In the genomic region with DNA sequence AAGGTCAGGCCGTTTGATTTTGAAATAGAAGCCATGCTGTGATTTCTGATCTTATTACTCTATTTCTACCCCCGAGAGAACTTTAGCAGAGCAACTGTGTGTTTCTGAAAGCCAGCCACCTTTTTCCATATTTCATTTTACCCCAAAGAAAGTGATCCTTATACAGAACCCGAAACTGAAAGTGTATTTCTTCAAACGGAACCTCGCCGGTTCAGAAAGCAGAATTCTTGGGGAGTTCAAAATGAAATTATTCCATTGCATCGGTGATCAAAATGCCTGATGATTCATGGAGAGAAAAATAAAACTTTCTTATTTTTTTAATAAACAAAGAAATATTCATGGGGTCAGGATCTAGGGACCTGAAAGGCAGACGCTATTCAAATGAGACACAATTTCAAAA, we compare ENCODE assay signal across 15 mouse cellular contexts.
DNase-seq lines count a peak whose midpoint lies in the region; TF ChIP-seq lines count a peak whose summit lies in the region.
"Had no signal": no experiment of that assay in that cellular context is flagged by ENCODE, and none has a peak within 500 bp of the region (broad histone marks: within the 10 kb centered on the region; RNA-seq: fewer than 3 reads in every experiment).

No protein-coding gene starts in this region.

- H3K9me3 ChIP-seq in CH12.LX (replicated peaks; ENCODE audit: low read length), result no peaks in the 10 kb centered on the region
- H3K9me3 ChIP-seq: heart, embryonic 13.5 days; hindbrain, embryonic 12.5 days; intestine, embryonic 15.5 days had no signal

- dilution Hi-C loops in CH12.LX (cut with MboI; ENCODE audit: extremely low pct_ligation_motif_present, extremely low pct_unique_long_range_greater_than_20kb, low sequenced_read_pairs), result no loop called here

- H3K27me3 ChIP-seq in CH12.LX (replicated peaks), result no peaks in the 10 kb centered on the region
- H3K27me3 ChIP-seq: heart, embryonic 13.5 days; hindbrain, embryonic 12.5 days; intestine, embryonic 15.5 days had no signal

- no peak for TF ChIP-seq RAD21 in CH12.LX (IDR thresholded peaks at IDR 0.05; ENCODE audit: low read depth, low read length)

- H3K4me3 ChIP-seq in gastrocnemius, adult 2 months, result peak overlapping the region; percentile 49
- peak overlapping the region in 2 of 3 experiments; percentile 20 to 26 for H3K4me3 ChIP-seq in CH12.LX (replicated peaks in 1 of 3; ENCODE audit: low read depth in 2 of 3, low read length in 2 of 3, poor library complexity in 1 of 3)
- H3K4me3 ChIP-seq: heart, embryonic 13.5 days; hindbrain, embryonic 12.5 days; intestine, embryonic 15.5 days had no signal

- in situ Hi-C loops in CH12.LX (cut with MboI; ENCODE audit: low pct_ligation_motif_present, low pct_unique_long_range_greater_than_20kb, low sequenced_read_pairs), result no loop called here

- no peak for TF ChIP-seq CTCF in gastrocnemius, adult 2 months (IDR thresholded peaks at IDR 0.05)
- TF ChIP-seq CTCF in CH12.LX (conservative IDR thresholded peaks at IDR 0.05 in 1 of 2, IDR thresholded peaks at IDR 0.05 in 1 of 2; ENCODE audit: low read depth in 2 of 2, low read length in 2 of 2), result no peak

- no peaks in the 10 kb centered on the region for H3K79me2 ChIP-seq in CH12.LX (replicated peaks; ENCODE audit: control insufficient read depth, extremely low read depth, insufficient read depth, poor library complexity, severe bottlenecking)

- intact Hi-C loops in gastrocnemius, adult 2 months (cut with DNase I), result no loop called here

- peak overlapping the region; percentile 68 for H3K27ac ChIP-seq in gastrocnemius, adult 2 months
- H3K27ac ChIP-seq in CH12.LX (ENCODE audit: insufficient read depth, low read depth), result no peak overlapping the region
- H3K27ac ChIP-seq: heart, embryonic 13.5 days; hindbrain, embryonic 12.5 days; intestine, embryonic 15.5 days had no signal

- TF ChIP-seq EP300 in CH12.LX (IDR thresholded peaks at IDR 0.05; ENCODE audit: low read length), result no peak

- peak overlapping the region; percentile 84 for H3K4me2 ChIP-seq in CH12.LX (ENCODE audit: insufficient read depth, low read depth, poor library complexity, severe bottlenecking)
- H3K4me2 ChIP-seq: heart, embryonic 13.5 days; hindbrain, embryonic 12.5 days; intestine, embryonic 15.5 days had no signal

- no peak for TF ChIP-seq POLR2A in CH12.LX (IDR thresholded peaks at IDR 0.05; ENCODE audit: low read depth, low read length)

- no peak overlapping the region for H3K9ac ChIP-seq in CH12.LX (ENCODE audit: insufficient read depth, low read depth)
- H3K9ac ChIP-seq: heart, embryonic 13.5 days; hindbrain, embryonic 12.5 days; intestine, embryonic 15.5 days had no signal

- peaks cover 0 to 7% of the 10 kb centered on the region in 2 experiments; a peak in 1 of 4 replicates for H3K4me1 ChIP-seq in CH12.LX (ENCODE audit: control insufficient read depth in 1 of 2, insufficient read depth in 2 of 2)
- H3K4me1 ChIP-seq: intestine, embryonic 15.5 days had no signal

- no peaks in the 10 kb centered on the region for H3K36me3 ChIP-seq in CH12.LX (replicated peaks in 1 of 2; ENCODE audit: control insufficient read depth in 1 of 2, insufficient read depth in 1 of 2, low read length in 1 of 2)
- H3K36me3 ChIP-seq: heart, embryonic 13.5 days; hindbrain, embryonic 12.5 days; intestine, embryonic 15.5 days had no signal

- DNase-seq in gastrocnemius, adult 2 months, result no peak
- no peak for DNase-seq in gastrocnemius, postnatal 25 days
- DNase-seq in CD4-positive helper T cell, adult 2 months (ENCODE audit: low read depth, low spot score), result peak; percentile 26
- peak; percentile 6 for DNase-seq in CH12.LX (ENCODE audit: extremely low read depth)
- DNase-seq in induced T-regulatory cell, adult 2 months (ENCODE audit: low read depth), result peak; percentile 16
- DNase-seq in spleen, postnatal 36 days (ENCODE audit: low spot score in 2 of 2), result no peak
- DNase-seq in embryo, embryonic 10 days (ENCODE audit: low spot score), result no peak
- DNase-seq: adrenal gland, postnatal 14 days; cerebellum, adult 18-20 months; gastrocnemius, postnatal 14 days; heart, postnatal 4 days; kidney, adult 18-20 months had no signal

TF ChIP-seq in CH12.LX, 34 proteins besides CTCF, POLR2A, EP300 and RAD21:
- no peak for TF ChIP-seq SIN3A (IDR thresholded peaks at IDR 0.05; ENCODE audit: low read length)
- no peak for TF ChIP-seq MYC (IDR thresholded peaks at IDR 0.05; ENCODE audit: low read depth, low read length)
- no peak for TF ChIP-seq NRF1 (IDR thresholded peaks at IDR 0.05; ENCODE audit: low read depth, low read length)
- TF ChIP-seq SMC3 (IDR thresholded peaks at IDR 0.05; ENCODE audit: low read depth, low read length), result no peak

Comparison
In these comparisons a context has a peak if more than half of its experiments do, and no peak if none do; other contexts are left out.
1. DNase-seq: peak in CD4-positive helper T cell, adult 2 months (single experiment), CH12.LX (single experiment) and induced T-regulatory cell, adult 2 months (single experiment); none in gastrocnemius, adult 2 months (single experiment), gastrocnemius, postnatal 25 days (single experiment), spleen, postnatal 36 days (0 of 2) and embryo, embryonic 10 days (single experiment).